Mouse (Mus musculus) CD4-positive, CD25-positive, alpha-beta regulatory T cell (primary cell): ENCODE results near the gene 3110009E18Rik. TPM values are rescaled to one million over a fixed set of nuclear protein-coding genes. Genes with fewer than 3 reads are reported as not detected.

ENCODE experiments used
- polyA plus RNA-seq: library from polyadenylated mRNA; unstranded; fragments of 100-300 nt; shearing (Covaris generic); gene quantifications from one replicate; pipeline ENCODE4 v1.2.1, GENCODE M21; 2017

Gene 3110009E18Rik
- 27.6 TPM for polyA plus RNA-seq

GRCm38 (mm10) chr1:120120969-120121811, at the start of gene 3110009E18Rik, which contains the start of gene Dbi:
TSS of gene 3110009E18Rik (plus strand) at chr1:120121187.
TSS of gene Dbi (minus strand) at chr1:120121078.

DNA sequence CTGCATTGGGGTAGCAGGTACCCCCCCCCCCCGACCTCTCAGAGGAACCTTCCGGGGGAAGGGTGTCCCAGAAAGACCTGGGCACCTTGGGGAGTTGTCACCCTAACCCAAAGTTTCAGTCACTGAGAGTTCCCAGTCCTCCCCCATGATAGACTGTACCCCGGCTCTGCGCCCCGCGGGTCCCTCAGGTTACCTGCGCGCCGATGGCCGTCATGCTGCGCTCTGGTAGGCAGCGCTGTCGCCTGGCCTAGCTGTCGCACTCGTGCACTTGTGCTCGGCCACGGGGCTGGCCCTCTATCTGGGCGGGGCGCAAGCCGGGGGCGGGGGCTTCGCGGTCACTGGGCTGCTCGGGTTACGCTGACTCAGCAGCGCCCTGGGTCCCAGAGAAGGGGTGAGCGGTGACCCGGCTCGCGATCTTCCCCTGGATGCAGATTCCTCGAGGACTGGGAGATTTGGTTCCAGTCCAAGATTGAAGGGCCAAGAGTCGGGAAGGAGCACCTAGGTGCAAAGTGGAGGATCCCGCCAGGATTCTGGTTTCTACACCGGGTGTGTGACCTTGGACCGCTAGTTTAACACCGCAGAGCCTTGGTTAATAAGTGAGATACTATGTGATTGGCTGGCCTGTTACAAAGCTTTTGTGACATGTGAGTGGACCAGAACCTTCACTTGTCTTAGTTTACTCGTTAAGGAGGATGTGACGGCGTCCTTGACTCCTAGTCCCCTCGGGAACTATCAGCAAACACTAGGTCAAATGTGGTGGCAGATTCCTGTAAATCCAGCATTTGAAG, 47.3 kb upstream of the 3110009E18Rik start, which contains the start of gene Tmem37:
Gene Tmem37 (minus strand): TSS at position 556 of the 788 bp plus-strand sequence.

Other genes with a start within 250 kb of the 3110009E18Rik start
- 5.9 TPM for gene Tmem177, start 208.0 kb upstream of the 3110009E18Rik start, polyA plus RNA-seq
- gene Cfap221, start 124.0 kb upstream of the 3110009E18Rik start, polyA plus RNA-seq: not detected
- gene Sctr, start 114.3 kb upstream of the 3110009E18Rik start, polyA plus RNA-seq: 0.25 TPM
- 1.1 TPM for gene Tmem37, start 47.1 kb upstream of the 3110009E18Rik start, polyA plus RNA-seq
- 147 TPM for gene Dbi, start 109 bp upstream of the 3110009E18Rik start, polyA plus RNA-seq
- 0.18 TPM for gene Steap3, start 151.5 kb downstream of the 3110009E18Rik start, polyA plus RNA-seq
- not detected for gene C1ql2, start 219.4 kb downstream of the 3110009E18Rik start, polyA plus RNA-seq